In genomic region chr5:35138183-35138611, GRCm38 (mm10) we compare ENCODE assay signal across 10 mouse cellular contexts. TPM values are rescaled to one million over a fixed set of nuclear protein-coding genes. Genes with fewer than 3 reads are reported as not detected.
DNase-seq lines count a peak whose midpoint lies in the region; ATAC-seq and TF ChIP-seq lines count a peak whose summit lies in the region.
"Had no signal": no experiment of that assay in that cellular context is flagged by ENCODE, and none has a peak within 500 bp of the region (broad histone marks: within the 10 kb centered on the region; RNA-seq: fewer than 3 reads in every experiment).

No protein-coding gene starts in this region.

- no peaks in the 10 kb centered on the region for H3K36me3 ChIP-seq in midbrain, embryonic 14.5 days (ENCODE audit: control insufficient read depth, insufficient read depth, low read length)
- H3K36me3 ChIP-seq in midbrain, embryonic 10.5 days, result no peaks in the 10 kb centered on the region
- H3K36me3 ChIP-seq in stomach, embryonic 15.5 days, result no peaks in the 10 kb centered on the region
- no peaks in the 10 kb centered on the region for H3K36me3 ChIP-seq in kidney, adult 2 months (ENCODE audit: control insufficient read depth, insufficient read depth, low read length)

- TF ChIP-seq POLR2A in kidney, adult 2 months (IDR thresholded peaks at IDR 0.05; ENCODE audit: low read depth, low read length), result no peak

- H3K9me3 ChIP-seq in midbrain, embryonic 14.5 days (ENCODE audit: control insufficient read depth, low read length), result no peaks in the 10 kb centered on the region
- H3K9me3 ChIP-seq in midbrain, embryonic 10.5 days (replicated peaks), result no peaks in the 10 kb centered on the region
- H3K9me3 ChIP-seq in stomach, embryonic 15.5 days, result no peaks in the 10 kb centered on the region

- H3K4me2 ChIP-seq in midbrain, embryonic 14.5 days (ENCODE audit: low read length), result no peak overlapping the region
- H3K4me2 ChIP-seq in stomach, embryonic 15.5 days, result no peak overlapping the region

- DNase-seq in midbrain, embryonic 14.5 days, result no peak
- no peak for DNase-seq in midbrain, embryonic 10.5 days (ENCODE audit: low spot score)
- peak; percentile 92 to 93 for DNase-seq in cerebellum, postnatal 25 days
- DNase-seq in left cerebral cortex, adult 2 months (ENCODE audit: extremely low spot score in 1 of 2, low spot score in 2 of 2), result peak; percentile 40 to 57
- no peak for DNase-seq in kidney, adult 2 months
- no peak for DNase-seq in thymus, postnatal 4 days

- WGBS in midbrain, embryonic 14.5 days, result 76% methylated on average over 11 of the region's 11 CpGs
- WGBS in midbrain, embryonic 10.5 days, result 90% methylated on average over 11 of the region's 11 CpGs
- 74% methylated on average over 11 of the region's 11 CpGs for WGBS in stomach, embryonic 15.5 days
- 78% methylated on average over 11 of the region's 11 CpGs for WGBS in kidney, adult 2 months

- no peak for TF ChIP-seq CTCF in left cerebral cortex, adult 2 months (IDR thresholded peaks at IDR 0.05)
- no peak for TF ChIP-seq CTCF in kidney, adult 2 months (conservative IDR thresholded peaks at IDR 0.05; ENCODE audit: insufficient read depth, insufficient read length, low read depth, low read length)

- no peak overlapping the region for H3K9ac ChIP-seq in midbrain, embryonic 14.5 days (replicated peaks; ENCODE audit: low read length)
- no peak overlapping the region for H3K9ac ChIP-seq in stomach, embryonic 15.5 days

- H3K27ac ChIP-seq in midbrain, embryonic 14.5 days (replicated peaks; ENCODE audit: low read depth, low read length), result 0 out of 2 replicates have a peak overlapping the region, but pooled peaks have one; percentile 13
- no peak overlapping the region for H3K27ac ChIP-seq in midbrain, embryonic 10.5 days (replicated peaks)
- H3K27ac ChIP-seq in left cerebral cortex, adult 2 months, result peak overlapping the region; percentile 76
- no peak overlapping the region for H3K27ac ChIP-seq in stomach, embryonic 15.5 days
- no peak overlapping the region for H3K27ac ChIP-seq in kidney, adult 2 months (ENCODE audit: insufficient read depth, low read depth, low read length)

- no peak for ATAC-seq in midbrain, embryonic 14.5 days (ENCODE audit: low FRiP score, low TSS enrichment)
- ATAC-seq in stomach, embryonic 15.5 days (ENCODE audit: insufficient read depth, low FRiP score, low read depth), result peak; percentile 61; the same call in 1 of the 2 replicates
- no peak for ATAC-seq in erythroid progenitor cell, adult 5-6 weeks (replicated peaks; ENCODE audit: low FRiP score, poor library complexity, severe bottlenecking)
- ATAC-seq: Patski had no signal

- H3K4me1 ChIP-seq in midbrain, embryonic 14.5 days (ENCODE audit: control insufficient read depth, insufficient read depth, low read length), result 0 out of 2 replicates have a peak, but pooled peaks cover 4% of the 10 kb centered on the region
- peaks cover 24% of the 10 kb centered on the region for H3K4me1 ChIP-seq in midbrain, embryonic 10.5 days
- H3K4me1 ChIP-seq in stomach, embryonic 15.5 days, result no peaks in the 10 kb centered on the region
- H3K4me1 ChIP-seq in kidney, adult 2 months (ENCODE audit: control insufficient read depth, insufficient read depth, low read length), result no peaks in the 10 kb centered on the region

- no peaks in the 10 kb centered on the region for H3K27me3 ChIP-seq in midbrain, embryonic 14.5 days (ENCODE audit: control insufficient read depth, insufficient read depth, low read length)
- no peaks in the 10 kb centered on the region for H3K27me3 ChIP-seq in midbrain, embryonic 10.5 days (ENCODE audit: low read depth, poor library complexity, severe bottlenecking)
- H3K27me3 ChIP-seq in stomach, embryonic 15.5 days (replicated peaks), result no peaks in the 10 kb centered on the region
- H3K27me3 ChIP-seq in kidney, adult 2 months (replicated peaks; ENCODE audit: control insufficient read depth, insufficient read depth, low read length), result no peaks in the 10 kb centered on the region

- intact Hi-C loops in left cerebral cortex, adult 2 months (cut with DNase I), result loop anchor here (2.0 to 5.0 kb wide), 3 partner anchors 81 to 175 kb away; partner anchors contain the start of gene Dok7

- no peak overlapping the region for H3K4me3 ChIP-seq in midbrain, embryonic 14.5 days (replicated peaks; ENCODE audit: low read depth, low read length)
- no peak overlapping the region for H3K4me3 ChIP-seq in midbrain, embryonic 10.5 days
- no peak overlapping the region for H3K4me3 ChIP-seq in left cerebral cortex, adult 2 months
- H3K4me3 ChIP-seq in stomach, embryonic 15.5 days (replicated peaks), result no peak overlapping the region
- H3K4me3 ChIP-seq in kidney, adult 2 months (ENCODE audit: insufficient read depth, low read depth, low read length), result no peak overlapping the region
- H3K4me3 ChIP-seq: erythroblast, embryonic 14.5 days had no signal

RNA-seq across cellular contexts. Expression of gene Lrpap1, which starts 32.6 kb away (rescaled TPM):
- polyA plus RNA-seq in midbrain, embryonic 14.5 days (2014; fragmentation: Nextera tagmentation; extraction: Ambion mirVana), result 132 and 136 TPM in 2 replicates
- polyA plus RNA-seq in midbrain, embryonic 10.5 days (2016; fragmentation: Nextera tagmentation; extraction: Ambion mirVana), result 84.5 and 105 TPM in 2 replicates
- total RNA-seq in left cerebral cortex, adult 2 months (2021), result 100 to 1,000 TPM; 137 to 138 TPM
- 136 and 168 TPM in 2 replicates for polyA plus RNA-seq in stomach, embryonic 15.5 days (2015; fragmentation: Nextera tagmentation; extraction: Ambion mirVana)
- polyA plus RNA-seq in kidney, adult 2 months (2012; rRNA removed), result 281 and 314 TPM in 2 replicates
- total RNA-seq in erythroid progenitor cell, adult 5-6 weeks (2015; ENCODE audit: low replicate concordance), result 7.1 and 8.6 TPM in 2 replicates
- 13.3 and 17.8 TPM in 2 replicates for total RNA-seq in erythroid progenitor cell, adult 5-6 weeks (2017; ENCODE audit: low replicate concordance)

Comparison
In these comparisons a context has a peak if more than half of its experiments do, and no peak if none do; other contexts are left out.
1. H3K27ac ChIP-seq: peak in midbrain, embryonic 14.5 days (single experiment) and left cerebral cortex, adult 2 months (single experiment); none in midbrain, embryonic 10.5 days (single experiment), stomach, embryonic 15.5 days (single experiment) and kidney, adult 2 months (single experiment).
2. DNase-seq: peak in cerebellum, postnatal 25 days (2 of 2) and left cerebral cortex, adult 2 months (2 of 2); none in midbrain, embryonic 14.5 days (single experiment), midbrain, embryonic 10.5 days (single experiment), kidney, adult 2 months (single experiment) and thymus, postnatal 4 days (single experiment).